Mouse (Mus musculus): Measurements from ENCODE around the gene Gm5773.
"Not testable (repeated sequence)": the region's sequence is repeated elsewhere in the genome, so short reads cannot be mapped to it uniquely, and the experiment has no call there.

Gene Gm5773

DNA sequence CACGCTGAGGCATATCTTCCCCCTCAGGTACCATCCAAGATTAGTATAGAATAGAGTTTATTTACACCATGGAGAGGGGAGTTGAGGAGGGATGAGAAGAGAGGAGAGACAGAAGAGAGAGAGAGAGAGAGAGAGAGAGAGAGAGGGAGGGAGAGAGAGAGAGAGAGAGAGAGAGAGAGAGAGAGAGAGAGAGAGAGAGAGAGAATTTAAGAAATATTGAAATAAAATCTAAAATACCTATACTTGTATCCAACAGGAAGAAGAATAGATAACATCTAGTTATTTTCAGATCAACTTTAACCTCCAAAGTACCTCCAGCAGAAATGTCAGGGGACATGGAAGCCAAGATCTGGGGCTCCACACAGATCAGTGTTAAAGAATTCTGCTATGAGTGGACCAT is at the start of gene Gm5773:
TSS of gene Gm5773 (plus strand) at position 301 of the 400 bp plus-strand sequence.
- ATAC-seq (ENCODE audit: low TSS enrichment), result not testable (repeated sequence)

DNA sequence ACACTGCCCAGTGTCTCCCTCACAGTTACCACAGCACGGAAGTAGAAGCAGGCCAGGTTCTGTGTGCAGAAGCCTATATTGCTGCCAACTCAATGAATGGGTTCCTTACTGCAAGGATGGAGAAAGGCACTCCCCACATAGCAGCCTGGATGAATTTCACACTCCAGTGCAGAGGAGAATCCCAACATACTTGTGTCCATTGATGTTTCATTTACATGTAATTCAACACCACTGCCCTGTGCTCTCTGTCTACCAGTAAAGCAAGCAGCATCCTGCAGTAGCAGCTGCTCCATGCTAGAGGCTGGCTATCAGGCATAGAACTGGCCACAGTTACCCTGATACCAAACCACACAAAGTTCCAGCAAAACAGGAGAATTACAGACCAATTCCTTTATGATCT is 27.3 kb upstream of the Gm5773 start:
- not testable (repeated sequence) for ATAC-seq (ENCODE audit: low TSS enrichment)

DNA sequence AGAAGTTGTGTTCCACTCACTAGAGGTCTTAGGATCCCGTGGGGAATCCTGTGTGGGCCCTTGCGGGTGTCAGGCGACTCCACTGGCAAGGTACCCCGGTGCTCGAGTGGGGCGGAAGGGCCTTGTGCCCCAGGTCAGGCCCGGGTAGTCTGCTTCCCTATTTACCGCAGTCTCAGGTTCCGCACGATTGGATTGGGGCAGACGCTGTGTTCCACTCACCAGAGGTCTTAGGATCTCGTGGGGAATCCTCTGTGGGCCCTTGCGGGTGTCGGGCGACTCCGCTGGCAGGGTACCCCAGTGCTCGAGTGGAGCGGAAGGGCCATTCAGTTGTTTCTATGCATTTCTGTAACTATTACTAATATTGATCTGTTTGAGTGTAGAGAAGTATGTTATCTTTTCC is 18.8 kb upstream of the Gm5773 start:
- not testable (repeated sequence) for ATAC-seq (ENCODE audit: low TSS enrichment)

DNA sequence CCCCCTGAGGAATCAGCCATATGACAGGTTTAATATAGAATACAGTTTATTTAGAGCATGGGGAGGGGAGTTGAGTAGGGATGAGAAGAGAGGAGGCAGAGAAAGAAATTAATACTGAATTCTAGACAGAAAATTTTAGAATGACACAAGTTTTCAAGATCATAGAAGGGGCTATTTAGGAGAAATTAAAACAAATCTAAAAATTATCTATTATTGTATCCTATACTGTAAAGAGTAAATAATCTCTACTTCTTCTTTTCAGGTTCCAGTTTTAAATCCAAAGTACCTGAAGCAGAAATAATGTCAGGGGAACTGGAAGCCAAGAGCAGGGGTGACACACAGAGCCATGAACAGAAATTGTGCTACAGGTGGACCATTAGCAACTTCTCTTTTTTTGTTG is 23.3 kb downstream of the Gm5773 start, which contains the start of gene Tdpoz4:
TSS of gene Tdpoz4 (plus strand) at position 301 of the 400 bp plus-strand sequence.
- ATAC-seq (ENCODE audit: low TSS enrichment), result not testable (repeated sequence)

DNA sequence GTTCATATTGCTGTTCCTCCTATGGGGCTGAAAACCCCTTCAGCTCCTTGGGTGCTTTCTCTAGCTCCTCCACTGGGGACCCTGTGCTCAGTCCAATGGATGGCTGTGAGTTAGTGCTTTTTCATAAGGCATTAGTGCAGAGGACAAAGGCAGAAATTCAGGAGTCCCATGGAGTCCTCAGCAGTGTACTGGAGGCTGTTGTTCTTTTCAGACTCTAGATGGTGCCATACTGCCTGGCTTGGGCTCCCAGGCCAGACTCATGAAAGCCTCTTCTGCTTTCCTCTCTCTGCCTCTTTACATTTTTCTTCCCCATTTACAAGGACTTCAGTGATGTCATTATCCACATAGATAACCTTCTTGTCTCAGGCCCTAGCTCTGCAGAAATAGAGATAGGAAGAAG is 40.5 kb downstream of the Gm5773 start:
- peak; percentile 81 for ATAC-seq (ENCODE audit: low TSS enrichment)
